Mouse (Mus musculus) erythroblast, embryonic 14.5 days (primary cell): ENCODE data around the gene Nek6.

ENCODE experiments used
- GATA1 ChIP-seq: IDR thresholded peaks from 2 replicates; pipeline ENCODE4 v1.6.1; 2012; ENCODE audit warnings: low read length, inconsistent platforms, mixed read lengths
- TAL1 ChIP-seq: IDR thresholded peaks from 3 replicates; pipeline ENCODE4 v1.6.1; 2012; ENCODE audit warnings: low read length, inconsistent platforms, mixed read lengths

DNA sequence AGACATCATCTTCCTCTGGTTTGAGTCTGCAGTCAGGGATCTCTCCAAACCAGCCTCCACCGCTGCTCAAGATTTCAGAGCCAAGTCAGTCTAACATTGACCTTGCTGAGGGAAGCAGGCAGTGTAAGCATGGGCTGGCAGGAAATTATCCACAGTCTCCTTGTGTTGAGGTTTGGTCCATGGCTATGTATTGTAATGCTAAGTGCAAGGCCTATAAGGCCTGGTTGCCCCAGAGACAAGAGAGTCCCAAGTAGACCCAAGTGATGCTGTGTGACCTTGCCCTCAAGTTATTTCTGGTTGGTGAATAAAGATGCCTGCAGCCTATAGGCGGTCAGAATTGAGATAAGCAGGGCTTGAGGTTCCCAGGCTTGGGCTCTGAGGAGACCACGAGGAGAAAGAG is 45.3 kb downstream of the Nek6 start:
- TF ChIP-seq TAL1 = no peak
- no peak for TF ChIP-seq GATA1
